ENCODE assay signal across 6 mouse cellular contexts in genomic region chr1:64954786-64955185, GRCm38 (mm10). TPM values are rescaled to one million over a fixed set of nuclear protein-coding genes. Genes with fewer than 3 reads are reported as not detected.
DNase-seq lines count a peak whose midpoint lies in the region; ATAC-seq lines count a peak whose summit lies in the region.
"Not testable (repeated sequence)": the region's sequence is repeated elsewhere in the genome, so short reads cannot be mapped to it uniquely, and the experiment has no call there.

No protein-coding gene starts in this region.

- 89% methylated on average over 7 of the region's 7 CpGs for WGBS in intestine, embryonic 14.5 days

- ATAC-seq in intestine, embryonic 14.5 days (replicated peaks; ENCODE audit: low FRiP score, low TSS enrichment, low read depth) = not testable (repeated sequence)

- H3K27me3 ChIP-seq in intestine, embryonic 14.5 days (replicated peaks; ENCODE audit: control insufficient read depth, insufficient read depth, low read length) = not testable (repeated sequence)

- H3K9me3 ChIP-seq in intestine, embryonic 14.5 days (ENCODE audit: control insufficient read depth, low read length) = not testable (repeated sequence)

- DNase-seq in ES-CJ7 (ENCODE audit: low read depth, low spot score) (peak; percentile 50), R1 (ENCODE audit: low read depth, low spot score) (peak; percentile 75), ZHBTc4 (ENCODE audit: low read depth, low spot score) (peak; percentile 32)
- peak; percentile 85 for DNase-seq in heart, adult 11 months
- DNase-seq in induced T-regulatory cell, adult 2 months (ENCODE audit: low read depth) = peak; percentile 12
- peak; percentile 46 for DNase-seq in intestine, embryonic 14.5 days (ENCODE audit: low spot score)

- H3K36me3 ChIP-seq in intestine, embryonic 14.5 days (ENCODE audit: control insufficient read depth, insufficient read depth, low read length) = not testable (repeated sequence)

- not testable (repeated sequence) for H3K4me1 ChIP-seq in intestine, embryonic 14.5 days (replicated peaks; ENCODE audit: control insufficient read depth, insufficient read depth, low read length)

- H3K27ac ChIP-seq in intestine, embryonic 14.5 days (ENCODE audit: low read depth) = not testable (repeated sequence)

- H3K4me2 ChIP-seq in intestine, embryonic 14.5 days (ENCODE audit: low read length) = not testable (repeated sequence)

- not testable (repeated sequence) for H3K9ac ChIP-seq in intestine, embryonic 14.5 days (ENCODE audit: low read length)

- H3K4me3 ChIP-seq in intestine, embryonic 14.5 days (ENCODE audit: low read depth, low read length) = not testable (repeated sequence)

RNA-seq across cellular contexts. Expression of gene Plekhm3, which starts 1.8 kb away (rescaled TPM):
- polyA plus RNA-seq in intestine, embryonic 14.5 days (2014; fragmentation: Nextera tagmentation; extraction: Ambion mirVana) = 8.2 and 8.3 TPM in 2 replicates

Comparison
In these comparisons a context has a peak if more than half of its experiments do, and no peak if none do; other contexts are left out.
1. DNase-seq: peak in every context shown above with its lines; median percentile 85 in heart, adult 11 months; 75 in R1; 50 in ES-CJ7; 46 in intestine, embryonic 14.5 days; 32 in ZHBTc4; 12 in induced T-regulatory cell, adult 2 months.